Mouse (Mus musculus): ENCODE results near the gene Kera.
A peak's percentile ranks its signal among the peaks of the same experiment; 100 is the strongest.

The Kera gene

GRCm38 (mm10) chr10:97606579-97606978 lies at the start of gene Kera:
Kera (plus strand) TSS chr10:97606879.
- DNase-seq (ENCODE audit: low spot score): no peak

GRCm38 (mm10) chr10:97564957-97565856 lies 41.5 kb upstream of the Kera start, which contains the start of gene Lum:
Lum (plus strand) TSS chr10:97565128.
- no peak for DNase-seq (ENCODE audit: low spot score)

- no peak for DNase-seq (ENCODE audit: low spot score)
Observed at GRCm38 (mm10) chr10:97567489-97568135, 39.1 kb upstream of the Kera start.

GRCm38 (mm10) chr10:97582543-97583231 lies 24.0 kb upstream of the Kera start:
- DNase-seq (ENCODE audit: low spot score): no peak

GRCm38 (mm10) chr10:97584176-97584575 lies 22.5 kb upstream of the Kera start:
- no peak for DNase-seq (ENCODE audit: low spot score)

GRCm38 (mm10) chr10:97587159-97587558 lies 19.5 kb upstream of the Kera start:
- DNase-seq (ENCODE audit: low spot score): no peak

GRCm38 (mm10) chr10:97589574-97589973 lies 17.1 kb upstream of the Kera start:
- no peak for DNase-seq (ENCODE audit: low spot score)

- no peak for DNase-seq (ENCODE audit: low spot score)
Observed at GRCm38 (mm10) chr10:97591036-97591435, 15.6 kb upstream of the Kera start.

- DNase-seq (ENCODE audit: low spot score): no peak
Observed at GRCm38 (mm10) chr10:97591685-97592084, 15.0 kb upstream of the Kera start.

GRCm38 (mm10) chr10:97595680-97596079 lies 11.0 kb upstream of the Kera start:
- no peak for DNase-seq (ENCODE audit: low spot score)

GRCm38 (mm10) chr10:97601744-97602143 lies 4.9 kb upstream of the Kera start:
- no peak for DNase-seq (ENCODE audit: low spot score)

- DNase-seq (ENCODE audit: low spot score): no peak
Observed at GRCm38 (mm10) chr10:97603256-97603655, 3.4 kb upstream of the Kera start.

- DNase-seq (ENCODE audit: low spot score): no peak
Observed at GRCm38 (mm10) chr10:97622328-97622727, 15.6 kb downstream of the Kera start.

- DNase-seq (ENCODE audit: low spot score): no peak
Observed at GRCm38 (mm10) chr10:97624381-97624780, 17.7 kb downstream of the Kera start.

- no peak for DNase-seq (ENCODE audit: low spot score)
Observed at GRCm38 (mm10) chr10:97625116-97625515, 18.4 kb downstream of the Kera start.

GRCm38 (mm10) chr10:97626543-97626942 lies 19.9 kb downstream of the Kera start:
- no peak for DNase-seq (ENCODE audit: low spot score)

- DNase-seq (ENCODE audit: low spot score): no peak
Observed at GRCm38 (mm10) chr10:97631061-97631460, 24.4 kb downstream of the Kera start.

- no peak for DNase-seq (ENCODE audit: low spot score)
Observed at GRCm38 (mm10) chr10:97641926-97642325, 35.2 kb downstream of the Kera start.

- DNase-seq (ENCODE audit: low spot score): no peak
Observed at GRCm38 (mm10) chr10:97643768-97644167, 37.1 kb downstream of the Kera start, which contains the start of gene Epyc. Epyc (plus strand) TSS chr10:97644068.

GRCm38 (mm10) chr10:97650334-97650733 lies 43.7 kb downstream of the Kera start:
- DNase-seq (ENCODE audit: low spot score): peak; percentile 36

GRCm38 (mm10) chr10:97659489-97659888 lies 52.8 kb downstream of the Kera start:
- DNase-seq (ENCODE audit: low spot score): no peak
